Mouse (Mus musculus) small intestine, adult 10 weeks (tissue): ENCODE data around the gene Lhb. TPM values are rescaled to one million over a fixed set of nuclear protein-coding genes. Genes with fewer than 3 reads are reported as not detected.

ENCODE experiments used
- polyA plus RNA-seq: library from polyadenylated mRNA; stranded (reverse); fragments of 350-450 nt; fragmentation: Illumina TruSeq; extraction: RNeasy Lipid Tissue Mini Kit (QIAGEN cat#74804); gene quantifications from one replicate; pipeline ENCODE4 v1.2.3, GENCODE M21; 2014; ENCODE audit warnings: low replicate concordance

Gene Lhb
- not detected for polyA plus RNA-seq

DNA sequence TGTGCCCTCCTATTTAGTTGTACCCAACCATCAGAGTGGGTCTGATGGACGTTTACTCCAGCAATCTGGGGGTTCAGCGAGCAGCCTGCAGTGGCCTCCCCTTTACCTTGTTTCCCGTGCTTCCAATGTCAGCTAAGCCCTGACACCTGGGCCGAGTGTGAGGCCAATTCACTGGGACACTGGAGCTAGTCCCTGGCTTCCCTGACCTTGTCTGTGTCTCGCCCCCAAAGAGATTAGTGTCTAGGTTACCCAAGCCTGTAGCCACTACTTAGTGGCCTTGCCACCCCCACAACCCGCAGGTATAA lies at the start of gene Lhb:
Gene Lhb (plus strand): TSS at position 206 of the 305 bp plus-strand sequence.

DNA sequence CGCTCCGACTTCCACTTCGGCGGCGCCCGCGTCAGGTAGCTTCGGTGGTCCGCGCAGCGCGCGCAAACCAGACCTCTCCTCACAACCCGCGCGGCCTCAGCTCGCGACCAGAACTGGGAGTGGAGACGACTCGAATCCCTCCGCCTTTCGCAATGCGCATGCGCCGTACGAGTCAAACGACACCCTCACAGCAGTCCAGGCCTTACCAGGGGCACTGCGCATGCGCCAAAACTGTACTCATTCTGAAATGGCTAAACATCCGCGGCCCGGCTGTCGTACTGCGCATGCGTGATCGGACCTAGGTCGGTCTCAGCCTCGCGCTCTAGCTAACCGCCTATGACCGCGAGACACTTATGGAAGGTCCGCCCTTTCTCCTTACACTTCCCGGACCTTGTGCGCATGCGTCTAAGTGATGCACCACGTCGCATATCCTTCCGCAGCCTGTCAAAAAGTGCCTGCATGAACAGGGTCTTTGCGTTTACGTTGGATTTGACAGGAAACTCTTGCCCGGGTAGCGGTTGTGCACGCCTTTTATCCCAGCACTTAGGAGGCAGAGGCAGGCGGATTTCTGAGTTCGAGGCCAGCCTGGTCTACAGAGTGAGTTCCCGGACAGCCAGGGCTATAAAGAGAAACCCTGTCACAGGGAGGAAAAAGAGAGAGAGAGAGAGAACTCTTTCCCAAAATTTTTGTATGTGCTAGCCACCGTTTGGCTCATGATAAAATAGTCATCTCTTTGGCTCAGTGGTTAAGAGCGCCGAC lies 24.9 kb upstream of the Lhb start, which contains the start of gene Snrnp70:
Gene Snrnp70 (minus strand): TSS at position 165 of the 759 bp plus-strand sequence.

DNA sequence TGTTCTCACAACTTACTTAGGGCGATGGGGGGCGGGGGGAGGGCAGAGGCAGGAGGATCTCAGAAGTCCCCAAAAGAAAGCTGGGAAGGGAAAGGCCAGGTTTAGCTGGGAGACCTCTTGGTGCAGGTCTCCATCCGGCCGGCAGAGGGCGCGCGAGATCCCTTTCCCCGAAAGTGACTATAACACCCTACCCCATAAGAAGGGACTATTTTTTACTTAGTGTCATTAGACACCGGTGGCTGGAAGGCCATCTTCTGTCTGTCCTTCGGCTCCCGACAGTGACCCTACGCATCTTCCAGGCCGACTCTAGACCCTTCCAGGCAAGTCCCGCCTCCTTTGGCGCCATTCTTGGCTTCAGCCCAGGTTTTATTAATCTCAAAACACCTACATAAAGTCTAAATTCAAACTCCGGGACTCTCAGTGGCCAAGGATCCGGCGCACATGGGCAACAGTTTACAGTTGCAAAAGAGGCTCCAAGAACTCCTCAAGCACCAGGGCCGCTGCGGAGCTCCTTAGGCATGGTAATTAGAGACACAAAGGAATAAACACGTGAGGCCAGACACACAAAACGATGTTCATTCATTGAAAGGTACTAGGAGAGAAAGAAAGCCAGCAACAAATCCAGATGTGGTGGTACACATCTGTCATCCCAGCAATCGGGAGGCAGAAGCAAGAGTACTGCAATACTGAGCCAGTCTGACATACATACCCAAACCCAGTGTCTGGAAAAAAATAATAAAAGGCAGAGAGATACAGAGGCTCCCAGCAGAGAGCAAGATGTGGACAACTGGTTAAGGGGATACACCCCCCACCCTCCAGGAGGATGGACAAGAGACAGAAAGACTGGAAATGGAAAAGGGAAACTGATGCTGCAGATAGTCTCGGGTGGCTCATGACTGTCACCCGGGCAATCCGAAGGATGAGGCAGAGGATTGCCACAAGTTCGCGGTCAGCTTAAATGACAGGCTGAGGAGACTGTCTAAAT lies 15.2 kb upstream of the Lhb start, which contains the start of gene Kcna7:
Gene Kcna7 (plus strand): TSS at position 563 of the 985 bp plus-strand sequence.

DNA sequence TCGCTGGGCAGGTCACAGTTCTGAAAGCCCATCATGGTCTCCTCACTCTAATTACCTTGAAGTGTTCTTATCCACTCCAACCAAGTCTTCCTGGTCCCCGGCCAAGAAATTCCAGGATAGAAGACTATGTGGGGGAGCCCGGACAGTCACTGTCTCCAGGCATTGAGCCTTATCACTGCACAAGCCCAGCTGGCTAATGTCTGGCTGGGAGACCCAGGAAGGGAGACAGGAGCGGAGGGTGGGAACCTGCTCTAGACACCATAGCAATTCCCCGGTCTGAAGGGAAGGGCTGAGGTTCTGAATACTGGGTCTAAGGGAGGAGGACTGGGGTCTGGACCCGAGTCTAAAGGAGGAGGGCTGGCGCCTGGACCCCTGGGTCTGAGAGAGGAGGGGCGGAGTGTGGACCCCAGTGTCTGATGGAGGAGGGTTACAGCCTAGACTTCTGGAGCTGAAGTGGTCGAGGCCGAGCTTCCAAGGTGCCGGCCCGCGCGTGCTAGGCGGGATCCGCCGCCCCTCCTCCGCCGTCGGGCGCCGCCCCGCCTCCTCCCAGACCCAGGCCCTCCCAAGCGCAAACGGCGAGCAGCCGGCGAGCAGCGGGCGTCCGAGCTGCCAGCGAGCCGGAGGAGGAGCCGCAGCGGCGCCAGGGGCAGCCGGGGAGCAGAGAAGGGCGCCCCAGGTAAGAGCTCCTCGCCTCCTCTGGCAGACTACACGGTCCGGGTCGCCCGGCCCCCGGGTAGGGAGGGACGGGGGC lies 7.3 kb upstream of the Lhb start, which contains the start of gene Ntf5:
Gene Ntf5 (plus strand): TSS at position 583 of the 751 bp plus-strand sequence.

DNA sequence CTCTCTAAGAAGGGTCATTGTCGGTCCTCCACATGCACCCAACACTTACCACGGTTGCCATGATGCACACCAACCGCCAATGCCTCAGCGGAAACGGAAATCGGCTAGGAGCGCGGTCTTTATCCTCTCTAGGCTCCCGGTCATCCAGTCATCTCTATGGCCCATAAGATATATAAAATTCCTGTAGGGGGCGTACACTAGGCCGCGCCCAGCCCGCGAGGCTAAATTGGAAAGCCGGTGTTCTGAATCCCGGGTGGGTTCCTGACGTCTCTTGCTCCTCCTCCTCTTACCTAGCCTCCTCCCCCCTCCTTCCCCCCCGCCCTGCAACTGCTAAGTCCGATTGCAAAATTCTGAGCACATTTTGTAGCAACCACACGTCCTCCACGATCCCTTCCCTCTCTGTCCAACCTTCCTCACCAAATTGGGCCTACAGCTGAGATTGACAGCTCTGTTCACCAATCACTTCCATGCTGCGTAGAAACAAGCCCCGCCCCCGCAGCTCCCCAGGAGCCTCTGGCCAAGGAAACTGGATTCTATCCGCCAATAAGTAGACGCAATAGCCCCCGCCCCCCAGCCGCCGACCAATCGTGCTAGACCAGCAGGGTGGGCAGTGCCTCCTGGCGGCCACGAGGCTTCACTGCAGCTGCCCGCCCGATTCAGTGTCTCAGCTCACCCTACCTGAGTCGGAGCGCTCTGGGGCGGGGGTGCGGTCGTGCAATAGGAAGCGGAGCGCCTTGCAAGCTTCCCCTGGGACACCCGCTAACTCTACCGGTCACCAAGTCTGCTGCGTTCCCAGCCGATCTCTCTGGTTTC lies 13.8 kb downstream of the Lhb start, which contains the start of gene Gys1:
Gene Gys1 (plus strand): TSS at position 642 of the 813 bp plus-strand sequence.

DNA sequence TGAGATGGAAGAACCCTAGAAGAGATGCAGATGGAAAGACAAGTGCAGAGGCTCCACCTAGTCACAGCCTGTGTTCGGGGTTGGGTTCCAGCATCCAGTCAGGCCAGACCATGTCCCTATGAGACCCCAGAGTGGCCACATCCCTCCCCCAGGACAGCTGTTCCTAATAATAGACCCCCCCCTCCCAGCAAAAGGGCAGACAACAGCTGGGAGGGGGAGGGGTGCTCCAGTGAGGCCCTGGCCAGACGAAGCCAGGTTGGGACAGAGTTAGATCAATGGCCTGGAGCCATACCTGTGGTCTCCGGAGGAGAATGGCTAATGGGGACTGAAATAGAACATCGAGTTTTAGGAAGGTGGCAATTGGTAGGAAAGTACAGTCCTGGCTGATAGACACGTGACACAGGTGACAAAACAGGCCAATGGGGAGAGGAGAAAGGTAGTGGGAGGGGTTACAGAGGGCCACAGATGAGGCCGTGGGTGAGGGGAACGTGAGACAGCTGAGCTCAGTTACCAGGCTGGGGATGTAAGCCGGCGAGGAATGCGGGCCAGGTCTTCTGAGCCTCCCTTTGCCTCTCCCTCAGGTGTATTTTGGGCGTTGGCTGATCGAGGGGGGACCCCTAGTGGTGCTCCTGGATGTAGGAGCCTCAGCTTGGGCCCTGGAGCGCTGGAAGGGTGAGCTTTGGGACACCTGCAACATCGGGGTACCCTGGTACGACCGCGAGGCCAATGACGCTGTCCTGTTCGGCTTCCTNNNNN lies 17.1 kb downstream of the Lhb start, which contains the start of gene Ruvbl2:
Gene Ruvbl2 (minus strand): TSS at position 576 of the 756 bp plus-strand sequence.

DNA sequence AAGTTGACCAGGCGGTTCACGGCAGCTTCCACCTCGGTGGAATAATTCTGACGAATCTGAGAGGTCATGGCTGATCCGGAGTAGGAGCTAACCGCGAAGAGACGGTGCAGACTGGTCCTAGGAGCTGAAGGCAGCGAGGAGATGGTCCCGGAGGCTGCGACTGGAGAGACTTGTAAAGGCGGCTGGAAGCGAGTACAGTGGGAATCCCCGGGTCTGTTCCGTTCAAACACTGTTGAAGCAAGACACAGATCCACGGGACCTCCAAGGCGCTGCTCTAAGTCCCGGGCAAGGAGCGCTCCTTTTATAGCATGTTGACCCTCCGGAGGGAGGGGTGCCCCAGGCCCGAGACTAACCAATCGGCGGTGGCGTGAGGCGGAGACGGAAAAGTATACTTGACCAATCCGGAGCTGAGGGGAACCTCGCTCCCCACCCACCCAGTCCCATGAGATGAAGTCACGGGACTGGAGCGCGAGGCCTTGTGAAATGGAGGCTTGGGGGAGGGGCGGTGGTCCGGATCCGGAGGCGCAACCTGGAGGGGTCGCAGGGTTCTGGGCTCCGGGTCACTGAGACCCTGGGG lies 39.0 kb downstream of the Lhb start, which contains the start of gene Ftl1:
Gene Ftl1 (minus strand): TSS at position 321 of the 577 bp plus-strand sequence.

DNA sequence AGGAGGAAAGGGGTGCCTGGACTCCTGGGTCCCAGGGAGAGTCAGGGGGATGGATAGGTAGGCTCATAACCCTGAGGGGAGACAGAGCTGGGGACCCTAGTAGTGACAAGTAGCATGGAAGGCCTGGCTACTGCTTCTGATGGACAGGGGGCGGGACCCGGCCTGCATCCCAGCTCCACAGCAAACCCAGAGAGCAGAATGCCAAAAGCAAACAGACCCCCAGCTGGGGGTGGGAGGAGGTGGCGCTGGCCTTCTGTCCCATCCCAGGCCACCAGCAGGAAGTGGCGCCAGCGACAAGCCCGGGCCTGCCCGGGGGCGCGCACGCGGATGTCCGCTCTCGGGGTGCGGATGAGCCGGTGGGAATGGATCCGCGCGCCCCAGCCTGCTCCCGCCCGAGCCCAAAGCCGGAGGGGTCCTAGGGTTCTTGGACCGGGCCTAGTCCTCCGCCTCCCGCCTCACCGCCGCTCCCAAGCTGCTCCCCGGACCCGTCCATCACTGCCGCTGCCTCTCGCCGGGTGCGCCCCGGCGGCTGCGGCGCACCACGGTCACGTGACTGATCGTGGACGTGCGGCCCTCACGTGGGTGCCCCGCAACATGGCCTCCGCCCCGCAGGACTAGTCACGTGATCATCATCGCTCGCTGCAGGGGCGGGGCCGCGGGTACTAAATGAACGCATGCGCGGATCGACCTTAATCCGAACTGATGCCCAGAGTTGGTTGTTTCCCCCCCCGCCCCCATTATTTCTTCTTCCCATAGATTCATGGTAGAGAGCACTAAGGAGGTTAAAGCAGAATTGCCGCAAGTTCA lies 45.9 kb downstream of the Lhb start, which contains the start of gene Bax:
Gene Bax (minus strand): TSS at position 616 of the 807 bp plus-strand sequence.

Other genes with a start within 250 kb of the Lhb start
- not detected for gene Gfy, start 241.3 kb upstream of the Lhb start, polyA plus RNA-seq
- not detected for gene Pth2, start 239.8 kb upstream of the Lhb start, polyA plus RNA-seq
- not detected for gene Ccdc155, start 215.9 kb upstream of the Lhb start, polyA plus RNA-seq
- gene Dkkl1, start 208.7 kb upstream of the Lhb start, polyA plus RNA-seq: not detected
- 1.7 TPM for gene Tead2, start 205.1 kb upstream of the Lhb start, polyA plus RNA-seq
- gene Cd37, start 181.7 kb upstream of the Lhb start, polyA plus RNA-seq: 2.0 TPM
- gene Slc6a16, start 179.7 kb upstream of the Lhb start, polyA plus RNA-seq: not detected
- not detected for gene Slc6a21, start 143.3 kb upstream of the Lhb start, polyA plus RNA-seq
- 3.0 TPM for gene Trpm4, start 87.0 kb upstream of the Lhb start, polyA plus RNA-seq
- gene Hrc, start 85.5 kb upstream of the Lhb start, polyA plus RNA-seq: not detected
- gene Ppfia3, start 53.8 kb upstream of the Lhb start, polyA plus RNA-seq: not detected
- not detected for gene Lin7b, start 50.2 kb upstream of the Lhb start, polyA plus RNA-seq
- gene Snrnp70, start 25.1 kb upstream of the Lhb start, polyA plus RNA-seq: 55.6 TPM
- gene Kcna7, start 15.2 kb upstream of the Lhb start, polyA plus RNA-seq: not detected
- gene Ntf5, start 7.1 kb upstream of the Lhb start, polyA plus RNA-seq: not detected
- gene Gys1, start 14.0 kb downstream of the Lhb start, polyA plus RNA-seq: 1.0 TPM
- not detected for gene Ruvbl2, start 17.3 kb downstream of the Lhb start, polyA plus RNA-seq
- gene Ftl1, start 39.1 kb downstream of the Lhb start, polyA plus RNA-seq: 6.2 TPM
- 1.2 TPM for gene Bax, start 46.1 kb downstream of the Lhb start, polyA plus RNA-seq
- gene Tulp2, start 61.1 kb downstream of the Lhb start, polyA plus RNA-seq: not detected
- gene Gm45808, start 66.0 kb downstream of the Lhb start, polyA plus RNA-seq: not detected
- gene Dhdh, start 68.0 kb downstream of the Lhb start, polyA plus RNA-seq: 1.6 TPM
- gene Nucb1, start 89.6 kb downstream of the Lhb start, polyA plus RNA-seq: 48.1 TPM
- 0.59 TPM for gene Ppp1r15a, start 105.4 kb downstream of the Lhb start, polyA plus RNA-seq
- gene Plekha4, start 105.5 kb downstream of the Lhb start, polyA plus RNA-seq: not detected
- gene Hsd17b14, start 134.1 kb downstream of the Lhb start, polyA plus RNA-seq: not detected
- 0.93 TPM for gene Bcat2, start 149.3 kb downstream of the Lhb start, polyA plus RNA-seq
- not detected for gene Fgf21, start 194.7 kb downstream of the Lhb start, polyA plus RNA-seq
- not detected for gene Fut1, start 196.5 kb downstream of the Lhb start, polyA plus RNA-seq
- not detected for gene Izumo1, start 201.0 kb downstream of the Lhb start, polyA plus RNA-seq
- gene Rasip1, start 206.7 kb downstream of the Lhb start, polyA plus RNA-seq: not detected
- not detected for gene Mamstr, start 219.2 kb downstream of the Lhb start, polyA plus RNA-seq
- gene Fut2, start 245.6 kb downstream of the Lhb start, polyA plus RNA-seq: 0.22 TPM